In genomic region chr4:132288840-132289239, GRCm38 (mm10) we compare ENCODE assay signal across 1 mouse cellular context. TPM values are rescaled to one million over a fixed set of nuclear protein-coding genes. Genes with fewer than 3 reads are reported as not detected.
"Had no signal": no experiment of that assay in that cellular context is flagged by ENCODE, and none has a peak within 500 bp of the region (broad histone marks: within the 10 kb centered on the region; RNA-seq: fewer than 3 reads in every experiment).

No protein-coding gene starts in this region.

RNA-seq across cellular contexts. Expression of gene Rab42, which starts 14.3 kb away (rescaled TPM):
- total RNA-seq: neutrophil, adult 5-6 weeks had no signal
